Comparison of ENCODE assay signal across 12 mouse cellular contexts in the genomic region with DNA sequence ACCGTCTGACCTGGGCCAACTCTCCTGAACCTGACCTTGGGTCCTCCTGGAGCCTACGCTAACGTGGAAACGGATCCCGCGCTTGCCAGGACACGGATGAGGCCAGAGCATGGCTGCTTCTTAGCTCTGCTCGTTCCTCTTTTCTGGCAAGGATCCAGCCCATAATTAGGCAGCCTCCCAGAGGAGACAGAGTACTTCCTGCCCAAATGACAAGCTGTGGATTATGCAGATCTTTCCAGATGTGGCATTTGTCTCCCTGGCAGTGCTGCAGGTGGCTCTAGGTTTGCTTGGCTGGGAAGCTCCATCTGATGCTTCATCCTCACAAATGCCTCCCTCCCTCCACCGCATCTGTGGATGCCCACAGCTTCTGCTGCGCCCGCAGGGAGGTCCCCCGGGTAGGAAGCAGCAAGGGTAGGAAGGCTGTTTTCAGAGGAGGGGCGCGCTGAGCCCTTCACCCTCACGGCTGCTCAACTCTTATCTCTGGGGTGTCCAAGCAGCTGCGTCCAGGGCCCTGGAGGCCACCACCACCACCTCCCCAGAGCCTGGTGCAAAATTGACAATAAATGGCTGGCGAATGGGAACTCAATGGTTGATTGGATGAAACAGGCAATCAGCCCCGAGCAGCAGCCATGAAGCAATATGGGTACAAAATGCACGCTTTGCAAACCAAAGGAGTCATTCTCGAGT. TPM values are rescaled to one million over a fixed set of nuclear protein-coding genes. Genes with fewer than 3 reads are reported as not detected.
A peak's percentile ranks its signal among the peaks of the same experiment; 100 is the strongest.
DNase-seq lines count a peak whose midpoint lies in the region; ATAC-seq and TF ChIP-seq lines count a peak whose summit lies in the region.
"Had no signal": no experiment of that assay in that cellular context is flagged by ENCODE, and none has a peak within 500 bp of the region (broad histone marks: within the 10 kb centered on the region; RNA-seq: fewer than 3 reads in every experiment).

No protein-coding gene starts in this region.

- peaks cover 4% of the 10 kb centered on the region for H3K4me1 ChIP-seq in heart, embryonic 11.5 days (ENCODE audit: control insufficient read depth, insufficient read depth, low read length)
- H3K4me1 ChIP-seq in heart, postnatal 0 days (ENCODE audit: control insufficient read depth, insufficient read depth): no peaks in the 10 kb centered on the region
- no peaks in the 10 kb centered on the region for H3K4me1 ChIP-seq in midbrain, postnatal 0 days (ENCODE audit: insufficient read depth, low read length)

- DNase-seq in heart, adult 8-10 months (ENCODE audit: low spot score): peak; percentile 33
- peak; percentile 76 for DNase-seq in retina, postnatal 1 day
- DNase-seq in retina, embryonic 14.5 days (ENCODE audit: low spot score): no peak
- peak; percentile 17 for DNase-seq in heart, postnatal 0 days (ENCODE audit: low spot score)
- peak; percentile 78 for DNase-seq in midbrain, postnatal 0 days (ENCODE audit: low spot score)
- DNase-seq in spleen, postnatal 14 days (ENCODE audit: low spot score in 2 of 2): no peak
- no peak for DNase-seq in Muller cell, postnatal 12 days (ENCODE audit: inconsistent ontology term)
- DNase-seq: adrenal gland, adult 2 months; gastrocnemius, postnatal 14 days had no signal

- ATAC-seq in heart, embryonic 11.5 days (replicated peaks; ENCODE audit: insufficient number of reproducible peaks, low FRiP score, low TSS enrichment): no peak
- peak; percentile 27; the same call in 1 of the 2 replicates for ATAC-seq in heart, postnatal 0 days (ENCODE audit: insufficient read depth, low read depth)
- ATAC-seq in midbrain, postnatal 0 days (ENCODE audit: low FRiP score): peak; percentile 31; the same call in 1 of the 2 replicates

- no peaks in the 10 kb centered on the region for H3K9me3 ChIP-seq in heart, embryonic 11.5 days (replicated peaks; ENCODE audit: control insufficient read depth, low read length)
- H3K9me3 ChIP-seq in heart, postnatal 0 days (replicated peaks; ENCODE audit: control insufficient read depth, low read length): no peaks in the 10 kb centered on the region
- H3K9me3 ChIP-seq in midbrain, postnatal 0 days (ENCODE audit: low read length): no peaks in the 10 kb centered on the region

- whole genome bisulfite sequencing in heart, embryonic 11.5 days (ENCODE audit: insufficient replicate concordance): 43% methylated on average over 20 of the region's 20 CpGs
- 33% methylated on average over 20 of the region's 20 CpGs for WGBS in heart, postnatal 0 days
- WGBS in midbrain, postnatal 0 days: 33% methylated on average over 20 of the region's 20 CpGs

- H3K27ac ChIP-seq in heart, embryonic 11.5 days (ENCODE audit: low read depth, low read length): no peak overlapping the region
- no peak overlapping the region for H3K27ac ChIP-seq in heart, postnatal 0 days (ENCODE audit: low read depth)
- H3K27ac ChIP-seq in midbrain, postnatal 0 days (ENCODE audit: low read depth, low read length): no peak overlapping the region; the same call in 1 of the 2 replicates

- H3K4me2 ChIP-seq in heart, embryonic 11.5 days: no peak overlapping the region
- H3K4me2 ChIP-seq in heart, postnatal 0 days (ENCODE audit: low read depth, low read length): no peak overlapping the region
- H3K4me2 ChIP-seq in midbrain, postnatal 0 days (ENCODE audit: low read depth, low read length, poor library complexity, severe bottlenecking): peak overlapping the region; percentile 20; the same call in 1 of the 2 replicates

- H3K4me3 ChIP-seq in heart, embryonic 11.5 days (ENCODE audit: low read depth, low read length): no peak overlapping the region
- no peak overlapping the region for H3K4me3 ChIP-seq in heart, postnatal 0 days (ENCODE audit: low read depth, low read length)
- no peak overlapping the region for H3K4me3 ChIP-seq in midbrain, postnatal 0 days (ENCODE audit: low read depth, low read length)
- H3K4me3 ChIP-seq: myocyte had no signal

- H3K36me3 ChIP-seq in heart, embryonic 11.5 days (ENCODE audit: control insufficient read depth, insufficient read depth, low read length): no peaks in the 10 kb centered on the region
- H3K36me3 ChIP-seq in heart, postnatal 0 days (replicated peaks; ENCODE audit: control insufficient read depth, insufficient read depth, low read length): no peaks in the 10 kb centered on the region
- H3K36me3 ChIP-seq in midbrain, postnatal 0 days (ENCODE audit: insufficient read depth, low read length): no peaks in the 10 kb centered on the region

- no peak for TF ChIP-seq CTCF in heart, postnatal 0 days (IDR thresholded peaks at IDR 0.05; ENCODE audit: low read depth)
- no peak for TF ChIP-seq CTCF in midbrain, postnatal 0 days (IDR thresholded peaks at IDR 0.05)

- H3K9ac ChIP-seq in heart, embryonic 11.5 days (ENCODE audit: low read depth, low read length): no peak overlapping the region
- no peak overlapping the region for H3K9ac ChIP-seq in heart, postnatal 0 days (replicated peaks; ENCODE audit: low read depth, low read length)
- H3K9ac ChIP-seq in midbrain, postnatal 0 days (replicated peaks; ENCODE audit: low read length, poor library complexity, severe bottlenecking): no peak overlapping the region

- peaks cover 6% of the 10 kb centered on the region; the same call in 1 of the 2 replicates for H3K27me3 ChIP-seq in heart, embryonic 11.5 days (ENCODE audit: control insufficient read depth, insufficient read depth, low read length)
- 0 out of 2 replicates have a peak, but pooled peaks cover 7% of the 10 kb centered on the region for H3K27me3 ChIP-seq in heart, postnatal 0 days (ENCODE audit: control insufficient read depth, insufficient read depth, low read length)
- H3K27me3 ChIP-seq in midbrain, postnatal 0 days (ENCODE audit: insufficient read depth, low read length): no peaks in the 10 kb centered on the region

- TF ChIP-seq EP300 in heart, postnatal 0 days (IDR thresholded peaks at IDR 0.05; ENCODE audit: low read depth): no peak

RNA-seq across cellular contexts. Expression of gene Cfap77, which starts 24.7 kb away (rescaled TPM):
- not detected for total RNA-seq in heart, adult 8-10 months (2022)
- polyA plus RNA-seq in heart, embryonic 11.5 days (2014; fragmentation: Nextera tagmentation; extraction: Ambion mirVana): 0.23 and 0.31 TPM in 2 replicates
- total RNA-seq in heart, postnatal 0 days (2014; rRNA removed; ENCODE audit: low replicate concordance): not detected in 2 replicates
- polyA plus RNA-seq in heart, postnatal 0 days (2015; fragmentation: Nextera tagmentation; extraction: Ambion mirVana): 0.11 and 0.18 TPM in 2 replicates
- total RNA-seq in midbrain, postnatal 0 days (2014; rRNA removed): 1.0 and 3.3 TPM in 2 replicates
- polyA plus RNA-seq in midbrain, postnatal 0 days (2015; fragmentation: Nextera tagmentation; extraction: Ambion mirVana): 1.2 and 1.3 TPM in 2 replicates
- total RNA-seq: common myeloid progenitor, adult 5-6 weeks; gastrocnemius, postnatal 14 days had no signal

RNA-seq across cellular contexts. Expression of gene Ttf1, which starts 29.9 kb away (rescaled TPM):
- 1 to 10 TPM; 5.2 to 6.3 (median 6.1) TPM for total RNA-seq in heart, adult 8-10 months (2022)
- 6.1 and 7.7 TPM in 2 replicates for polyA plus RNA-seq in heart, embryonic 11.5 days (2014; fragmentation: Nextera tagmentation; extraction: Ambion mirVana)
- total RNA-seq in heart, postnatal 0 days (2014; rRNA removed; ENCODE audit: low replicate concordance): 1.6 and 2.8 TPM in 2 replicates
- 3.3 and 3.7 TPM in 2 replicates for polyA plus RNA-seq in heart, postnatal 0 days (2015; fragmentation: Nextera tagmentation; extraction: Ambion mirVana)
- 4.9 and 5.1 TPM in 2 replicates for total RNA-seq in midbrain, postnatal 0 days (2014; rRNA removed)
- polyA plus RNA-seq in midbrain, postnatal 0 days (2015; fragmentation: Nextera tagmentation; extraction: Ambion mirVana): 3.1 and 3.3 TPM in 2 replicates

Comparison
In these comparisons a context has a peak if more than half of its experiments do, and no peak if none do; other contexts are left out.
1. DNase-seq: peak in heart, adult 8-10 months (single experiment), retina, postnatal 1 day (single experiment), heart, postnatal 0 days (single experiment) and midbrain, postnatal 0 days (single experiment); none in retina, embryonic 14.5 days (single experiment), spleen, postnatal 14 days (0 of 2) and Muller cell, postnatal 12 days (single experiment).